Mouse (Mus musculus) CH12.LX (cell line): ENCODE measurements around the gene Grin1. TPM values are rescaled to one million over a fixed set of nuclear protein-coding genes. Genes with fewer than 3 reads are reported as not detected.

Experiments
- DNase-seq: peaks from one replicate; pipeline ENCODE4 v3.0.0-alpha.2; 2013; ENCODE audit errors: extremely low read depth
- H3K27ac ChIP-seq: 2 replicates; pipeline ENCODE4 v1.5.1; 2012; ENCODE audit warnings: low read depth, mild to moderate bottlenecking, control low read depth, moderate library complexity; ENCODE audit not compliant: insufficient read depth
- H3K27me3 ChIP-seq: replicated peaks from 2 replicates; pipeline ENCODE3; 2012; ENCODE audit warnings: inconsistent platforms
- H3K36me3 ChIP-seq, 2 experiments: replicated peaks in 1 of 2; 2 replicates each; pipeline versions ENCODE3 to v1.6.1; 2012; ENCODE audit warnings: inconsistent platforms in 1 of 2, low read length in 1 of 2, mild to moderate bottlenecking in 1 of 2, mixed read lengths in 1 of 2, moderate library complexity in 1 of 2; ENCODE audit not compliant: control insufficient read depth in 1 of 2, insufficient read depth in 1 of 2
- H3K4me1 ChIP-seq, 2 experiments: 2 replicates each; pipeline ENCODE4 v1.6.1; 2012; ENCODE audit warnings: inconsistent platforms in 1 of 2, moderate library complexity in 1 of 2; ENCODE audit not compliant: insufficient read depth in 2 of 2, control insufficient read depth in 1 of 2
- H3K4me2 ChIP-seq: 2 replicates; pipeline ENCODE4 v1.6.1; 2012; ENCODE audit warnings: low read depth, mild to moderate bottlenecking, control low read depth; ENCODE audit not compliant: poor library complexity, insufficient read depth, severe bottlenecking
- H3K4me3 ChIP-seq, 3 experiments: fragments of 150-350 bp in 1 of 3; sonication (generic) in 1 of 3; replicated peaks in 1 of 3; 2 replicates each; pipeline versions ENCODE3 to v1.5.1; 2011 to 2012; ENCODE audit warnings: low read depth in 2 of 3, low read length in 2 of 3, mild to moderate bottlenecking in 2 of 3, moderate library complexity in 2 of 3, control low read depth in 1 of 3, improper control_type of control experiment in 1 of 3, inconsistent platforms in 1 of 3, mixed read lengths in 1 of 3; ENCODE audit not compliant: poor library complexity in 1 of 3
- H3K79me2 ChIP-seq: replicated peaks from 2 replicates; pipeline ENCODE4 v1.6.1; 2012; ENCODE audit warnings: mild to moderate bottlenecking, moderate library complexity; ENCODE audit not compliant: control insufficient read depth, poor library complexity, insufficient read depth, severe bottlenecking; ENCODE audit errors: extremely low read depth
- H3K9ac ChIP-seq: 2 replicates; pipeline ENCODE4 v1.6.1; 2012; ENCODE audit warnings: low read depth, mild to moderate bottlenecking, control low read depth, moderate library complexity; ENCODE audit not compliant: insufficient read depth
- H3K9me3 ChIP-seq: replicated peaks from 2 replicates; pipeline ENCODE3; 2012; ENCODE audit warnings: low read length, inconsistent platforms, mixed read lengths
- CHD1 ChIP-seq: IDR thresholded peaks from 2 replicates; pipeline ENCODE4 v1.6.1; 2012; ENCODE audit warnings: low read depth, low read length, improper control_type of control experiment, inconsistent platforms
- CHD2 ChIP-seq: IDR thresholded peaks from 2 replicates; pipeline ENCODE4 v1.6.1; 2011; ENCODE audit warnings: low read length, improper control_type of control experiment
- CTCF ChIP-seq, 2 experiments: IDR thresholded peaks in 1 of 2; conservative IDR thresholded peaks in 1 of 2; 2 replicates each; pipeline ENCODE4 v1.5.1; 2011 to 2012; ENCODE audit warnings: low read depth in 2 of 2, low read length in 2 of 2, improper control_type of control experiment in 1 of 2, inconsistent platforms in 1 of 2, mild to moderate bottlenecking in 1 of 2, moderate library complexity in 1 of 2
- E2F4 ChIP-seq: IDR thresholded peaks from 2 replicates; pipeline ENCODE4 v1.6.1; 2011; ENCODE audit warnings: low read depth, low read length, improper control_type of control experiment; ENCODE audit not compliant: insufficient replicate concordance
- ELF1 ChIP-seq: IDR thresholded peaks from 2 replicates; pipeline ENCODE4 v1.6.1; 2014; ENCODE audit warnings: low read depth, mild to moderate bottlenecking, inconsistent platforms, low read length, improper control_type of control experiment
- EP300 ChIP-seq: IDR thresholded peaks from 2 replicates; pipeline ENCODE4 v1.6.1; 2011; ENCODE audit warnings: low read length, improper control_type of control experiment
- ETS1 ChIP-seq: conservative IDR thresholded peaks from 2 replicates; pipeline ENCODE4 v1.6.1; 2012; ENCODE audit warnings: low read depth, mild to moderate bottlenecking, inconsistent platforms, low read length, improper control_type of control experiment, moderate library complexity
- HCFC1 ChIP-seq: IDR thresholded peaks from 2 replicates; pipeline ENCODE4 v1.6.1; 2012; ENCODE audit warnings: low read depth, mild to moderate bottlenecking, inconsistent platforms, low read length, improper control_type of control experiment
- IRF4 ChIP-seq: IDR thresholded peaks from 2 replicates; pipeline ENCODE4 v1.6.1; 2014; ENCODE audit warnings: low read depth, mild to moderate bottlenecking, inconsistent platforms, low read length, improper control_type of control experiment
- KAT2A ChIP-seq: IDR thresholded peaks from 2 replicates; pipeline ENCODE4 v1.6.1; 2012; ENCODE audit warnings: low read length, improper control_type of control experiment, inconsistent platforms; ENCODE audit not compliant: insufficient replicate concordance
- MAZ ChIP-seq: IDR thresholded peaks from 2 replicates; pipeline ENCODE4 v1.6.1; 2012; ENCODE audit warnings: low read depth, mild to moderate bottlenecking, inconsistent platforms, low read length, improper control_type of control experiment, moderate library complexity
- NRF1 ChIP-seq: IDR thresholded peaks from 2 replicates; pipeline ENCODE4 v1.6.1; 2014; ENCODE audit warnings: low read depth, mild to moderate bottlenecking, inconsistent platforms, low read length, improper control_type of control experiment, moderate library complexity
- PAX5 ChIP-seq: IDR thresholded peaks from 2 replicates; pipeline ENCODE4 v1.6.1; 2012; ENCODE audit warnings: low read length, inconsistent platforms, mixed read lengths
- POLR2A ChIP-seq: IDR thresholded peaks from 2 replicates; pipeline ENCODE4 v1.6.1; 2011; ENCODE audit warnings: low read depth, mild to moderate bottlenecking, improper control_type of control experiment, low read length
- RCOR1 ChIP-seq: conservative IDR thresholded peaks from 2 replicates; pipeline ENCODE4 v1.6.1; 2012; ENCODE audit warnings: low read depth, mild to moderate bottlenecking, inconsistent platforms, low read length, improper control_type of control experiment
- SIN3A ChIP-seq: IDR thresholded peaks from 2 replicates; pipeline ENCODE4 v1.6.1; 2012; ENCODE audit warnings: low read length, improper control_type of control experiment, inconsistent platforms
- TBP ChIP-seq: conservative IDR thresholded peaks from 2 replicates; pipeline ENCODE4 v1.6.1; 2011; ENCODE audit warnings: low read depth, low read length, improper control_type of control experiment
- TCF12 ChIP-seq: IDR thresholded peaks from 2 replicates; pipeline ENCODE4 v1.6.1; 2014; ENCODE audit warnings: low read depth, mild to moderate bottlenecking, inconsistent platforms, low read length, improper control_type of control experiment
- USF1 ChIP-seq: IDR thresholded peaks from 2 replicates; pipeline ENCODE4 v1.6.1; 2014; ENCODE audit warnings: low read depth, mild to moderate bottlenecking, inconsistent platforms, low read length, improper control_type of control experiment
- USF2 ChIP-seq: conservative IDR thresholded peaks from 2 replicates; pipeline ENCODE4 v1.6.1; 2011; ENCODE audit warnings: low read depth, low read length, improper control_type of control experiment
- ZKSCAN1 ChIP-seq: IDR thresholded peaks from 2 replicates; pipeline ENCODE4 v1.6.1; 2012; ENCODE audit warnings: low read depth, inconsistent platforms, low read length, improper control_type of control experiment, borderline replicate concordance
- ZMIZ1 ChIP-seq: IDR thresholded peaks from 2 replicates; pipeline ENCODE4 v1.6.1; 2012; ENCODE audit warnings: low read depth, mild to moderate bottlenecking, inconsistent platforms, low read length, improper control_type of control experiment
- ZNF384 ChIP-seq: IDR thresholded peaks from 2 replicates; pipeline ENCODE4 v1.6.1; 2012; ENCODE audit warnings: low read depth, low read length, improper control_type of control experiment, inconsistent platforms
- dilution Hi-C: fragments of 300-500 bp; cut with MboI; formaldehyde crosslinking; loops from 2 replicates; pipeline ENCODE4 v1.14.3; 2020; ENCODE audit warnings: low sequenced_read_pairs; ENCODE audit not compliant: extremely low pct_unique_long_range_greater_than_20kb, extremely low pct_ligation_motif_present
- in situ Hi-C: fragments of 300-500 bp; cut with MboI; formaldehyde crosslinking; loops from 3 replicates; pipeline ENCODE4 v1.14.3; 2019; ENCODE audit warnings: low sequenced_read_pairs, low pct_ligation_motif_present, low pct_unique_long_range_greater_than_20kb, mixed read lengths
- polyA plus RNA-seq: library from polyadenylated mRNA; unstranded; fragments of >175 nt; gene quantifications from 2 replicates; pipeline ENCODE4 v1.2.1, GENCODE M21; 2012; ENCODE audit warnings: low read depth; ENCODE audit not compliant: insufficient read length
- total RNA-seq, 2 experiments: library from RNA; depleted of rRNA; stranded (reverse); fragments of 300-350 nt in 1 of 2; fragments of >200 nt in 1 of 2; gene quantifications; 2 replicates each; pipeline ENCODE4 v1.2.3; 2012 to 2014

Grin1 gene
- total and polyA plus RNA-seq, 3 experiments: 0.06 to 0.36 (median 0.17) TPM

- H3K36me3 ChIP-seq: peaks cover 8 to 27% of the 10 kb centered on the region in 2 experiments
- H3K27me3 ChIP-seq: no peaks in the 10 kb centered on the region
- DNase-seq: no peak
- no peaks in the 10 kb centered on the region for H3K9me3 ChIP-seq
- peaks cover 5% of the 10 kb centered on the region; the same call in 1 of the 2 replicates for H3K79me2 ChIP-seq
- dilution Hi-C loops: no loop called here
- H3K9ac ChIP-seq: no peak overlapping the region
- in situ Hi-C loops: no loop called here
- peak overlapping the region in 1 of 3 experiments; percentile 2 for H3K4me3 ChIP-seq
- no peak overlapping the region for H3K27ac ChIP-seq
- TF ChIP-seq RCOR1 (no peak), ZMIZ1 (no peak), HCFC1 (no peak), USF1 (no peak), NRF1 (no peak), SIN3A (no peak), USF2 (no peak), TBP (no peak), E2F4 (no peak), PAX5 (no peak), KAT2A (no peak), POLR2A (no peak), ETS1 (no peak), CHD2 (no peak), CHD1 (no peak), IRF4 (no peak), MAZ (no peak), TCF12 (no peak)
- peak overlapping the region; percentile 48 for H3K4me2 ChIP-seq
- peaks cover 23 to 64% of the 10 kb centered on the region in 2 experiments for H3K4me1 ChIP-seq
These were observed 54.1 kb downstream of the Grin1 start for GRCm38 (mm10) chr2:25264851-25265250.

- H3K4me1 ChIP-seq: peaks cover 23 to 63% of the 10 kb centered on the region in 2 experiments
These were observed 54.7 kb downstream of the Grin1 start for GRCm38 (mm10) chr2:25264286-25264660.

More at GRCm38 (mm10) chr2:25264286-25264660, 54.7 kb downstream of the Grin1 start:
- Histone ChIP-seq H3K27ac (no peak overlapping the region), H3K4me3 (peak overlapping the region; percentile 16 to 86 (median 80)), H3K27me3 (no peaks in the 10 kb centered on the region), H3K4me2 (peak overlapping the region; percentile 48), H3K9ac (no peak overlapping the region), H3K9me3 (no peaks in the 10 kb centered on the region), H3K79me2 (peaks cover 5% of the 10 kb centered on the region; the same call in 1 of the 2 replicates), H3K36me3 (peaks cover 5 to 22% of the 10 kb centered on the region in 2 experiments)
- DNase-seq: no peak
- in situ Hi-C loops (no loop called here), dilution Hi-C loops (no loop called here)
- no peak for TF ChIP-seq CHD1
- TF ChIP-seq RCOR1: no peak
- TF ChIP-seq KAT2A: no peak
- no peak for TF ChIP-seq CTCF (conservative IDR thresholded peaks at IDR 0.05 in 1 of 2, IDR thresholded peaks at IDR 0.05 in 1 of 2; ENCODE audit: low read depth in 2 of 2, low read length in 2 of 2)
- TF ChIP-seq ZMIZ1: no peak
- no peak for TF ChIP-seq ZNF384
- TF ChIP-seq ELF1: no peak
- TF ChIP-seq ETS1: no peak
- no peak for TF ChIP-seq USF1
- no peak for TF ChIP-seq MAZ
- no peak for TF ChIP-seq EP300
- no peak for TF ChIP-seq CHD2
- TF ChIP-seq TBP: no peak
- TF ChIP-seq ZKSCAN1: no peak
